Mouse (Mus musculus): ENCODE measurements around the gene Srsf3.

Srsf3 gene

GRCm38 (mm10) chr17:29044925-29045319 lies 12.5 kb downstream of the Srsf3 start:
- peak; percentile 30 for DNase-seq (ENCODE audit: low read depth, low spot score)

- no peak for DNase-seq (ENCODE audit: low read depth, low spot score)
These were observed 13.5 kb downstream of the Srsf3 start for GRCm38 (mm10) chr17:29045741-29046530.

GRCm38 (mm10) chr17:29046863-29047262 lies 14.4 kb downstream of the Srsf3 start:
- DNase-seq (ENCODE audit: low read depth, low spot score): no peak

GRCm38 (mm10) chr17:29047697-29048514 lies 15.5 kb downstream of the Srsf3 start:
- DNase-seq (ENCODE audit: low read depth, low spot score): no peak

GRCm38 (mm10) chr17:29048748-29049507 lies 16.5 kb downstream of the Srsf3 start:
- DNase-seq (ENCODE audit: low read depth, low spot score): peak; percentile 47

GRCm38 (mm10) chr17:29049508-29049889 lies 17.1 kb downstream of the Srsf3 start:
- DNase-seq (ENCODE audit: low read depth, low spot score): no peak

- DNase-seq (ENCODE audit: low read depth, low spot score): no peak
These were observed 17.5 kb downstream of the Srsf3 start for GRCm38 (mm10) chr17:29049923-29050322.

GRCm38 (mm10) chr17:29050791-29051190 lies 18.4 kb downstream of the Srsf3 start:
- DNase-seq (ENCODE audit: low read depth, low spot score): no peak

- no peak for DNase-seq (ENCODE audit: low read depth, low spot score)
These were observed 20.6 kb downstream of the Srsf3 start for GRCm38 (mm10) chr17:29053067-29053466.

GRCm38 (mm10) chr17:29053841-29054240 lies 21.4 kb downstream of the Srsf3 start:
- DNase-seq (ENCODE audit: low read depth, low spot score): no peak

GRCm38 (mm10) chr17:29054429-29054828 lies 22.0 kb downstream of the Srsf3 start:
- no peak for DNase-seq (ENCODE audit: low read depth, low spot score)

GRCm38 (mm10) chr17:29055586-29055985 lies 23.2 kb downstream of the Srsf3 start:
- no peak for DNase-seq (ENCODE audit: low read depth, low spot score)

GRCm38 (mm10) chr17:29056207-29056606 lies 23.8 kb downstream of the Srsf3 start:
- DNase-seq (ENCODE audit: low read depth, low spot score): no peak

GRCm38 (mm10) chr17:29056699-29057151 lies 24.3 kb downstream of the Srsf3 start:
- no peak for DNase-seq (ENCODE audit: low read depth, low spot score)

- no peak for DNase-seq (ENCODE audit: low read depth, low spot score)
These were observed 25.0 kb downstream of the Srsf3 start for GRCm38 (mm10) chr17:29057361-29057890.

GRCm38 (mm10) chr17:29057961-29058360 lies 25.5 kb downstream of the Srsf3 start:
- DNase-seq (ENCODE audit: low read depth, low spot score): no peak

- no peak for DNase-seq (ENCODE audit: low read depth, low spot score)
These were observed 26.1 kb downstream of the Srsf3 start for GRCm38 (mm10) chr17:29058487-29058886.

GRCm38 (mm10) chr17:29059581-29059980 lies 27.2 kb downstream of the Srsf3 start:
- no peak for DNase-seq (ENCODE audit: low read depth, low spot score)

GRCm38 (mm10) chr17:29060946-29061345 lies 28.5 kb downstream of the Srsf3 start:
- no peak for DNase-seq (ENCODE audit: low read depth, low spot score)

GRCm38 (mm10) chr17:29062119-29063035 lies 29.9 kb downstream of the Srsf3 start:
- DNase-seq (ENCODE audit: low read depth, low spot score): no peak
